Mouse (Mus musculus): Measurements from ENCODE around the gene Ugt1a5. TPM values are rescaled to one million over a fixed set of nuclear protein-coding genes. Genes with fewer than 3 reads are reported as not detected.

The Ugt1a5 gene
- total RNA-seq, 2 experiments from 2014 or later = not detected

Other genes with a start within 250 kb of the Ugt1a5 start
- 5.4 and 5.8 TPM in 2 replicates for gene Usp40, start 157.5 kb upstream of the Ugt1a5 start, total RNA-seq (2015; ENCODE audit: low replicate concordance)
- 1.2 and 2.2 TPM in 2 replicates for gene Usp40, start 157.5 kb upstream of the Ugt1a5 start, total RNA-seq (2017; ENCODE audit: low replicate concordance)
- not detected in 2 replicates for gene Ugt1a10, start 110.6 kb upstream of the Ugt1a5 start, total RNA-seq (2015; ENCODE audit: low replicate concordance)
- gene Ugt1a10, start 110.6 kb upstream of the Ugt1a5 start, total RNA-seq (2017; ENCODE audit: low replicate concordance) = not detected in 2 replicates
- not detected in 2 replicates for gene Ugt1a9, start 95.2 kb upstream of the Ugt1a5 start, total RNA-seq (2015; ENCODE audit: low replicate concordance)
- gene Ugt1a9, start 95.2 kb upstream of the Ugt1a5 start, total RNA-seq (2017; ENCODE audit: low replicate concordance) = not detected in 2 replicates
- not detected in 2 replicates for gene Ugt1a8, start 78.2 kb upstream of the Ugt1a5 start, total RNA-seq (2015; ENCODE audit: low replicate concordance)
- gene Ugt1a8, start 78.2 kb upstream of the Ugt1a5 start, total RNA-seq (2017; ENCODE audit: low replicate concordance) = not detected in 2 replicates
- 4.0 and 7.5 TPM in 2 replicates for gene Ugt1a7c, start 71.0 kb upstream of the Ugt1a5 start, total RNA-seq (2015; ENCODE audit: low replicate concordance)
- 3.6 and 11.5 TPM in 2 replicates for gene Ugt1a7c, start 71.0 kb upstream of the Ugt1a5 start, total RNA-seq (2017; ENCODE audit: low replicate concordance)
- gene Ugt1a6b, start 62.8 kb upstream of the Ugt1a5 start, total RNA-seq (2015; ENCODE audit: low replicate concordance) = not detected in 2 replicates
- gene Ugt1a6b, start 62.8 kb upstream of the Ugt1a5 start, total RNA-seq (2017; ENCODE audit: low replicate concordance) = not detected in 2 replicates
- gene Ugt1a6a, start 31.2 kb upstream of the Ugt1a5 start, total RNA-seq (2015; ENCODE audit: low replicate concordance) = 1.8 and 5.9 TPM in 2 replicates
- 0.26 TPM in 1 of 2 replicates, not detected in the other for gene Ugt1a6a, start 31.2 kb upstream of the Ugt1a5 start, total RNA-seq (2017; ENCODE audit: low replicate concordance)
- 1.1 TPM in 1 of 2 replicates, not detected in the other for gene Ugt1a2, start 34.6 kb downstream of the Ugt1a5 start, total RNA-seq (2015; ENCODE audit: low replicate concordance)
- gene Ugt1a2, start 34.6 kb downstream of the Ugt1a5 start, total RNA-seq (2017; ENCODE audit: low replicate concordance) = not detected in 2 replicates
- 49.0 and 58.7 TPM in 2 replicates for gene Dnajb3, start 39.8 kb downstream of the Ugt1a5 start, total RNA-seq (2015; ENCODE audit: low replicate concordance)
- gene Dnajb3, start 39.8 kb downstream of the Ugt1a5 start, total RNA-seq (2017; ENCODE audit: low replicate concordance) = 8.7 and 28.2 TPM in 2 replicates
- gene Ugt1a1, start 45.9 kb downstream of the Ugt1a5 start, total RNA-seq (2015; ENCODE audit: low replicate concordance) = 0.72 TPM in 1 of 2 replicates, not detected in the other
- 3.9 TPM in 1 of 2 replicates, not detected in the other for gene Ugt1a1, start 45.9 kb downstream of the Ugt1a5 start, total RNA-seq (2017; ENCODE audit: low replicate concordance)
- gene Mroh2a, start 61.0 kb downstream of the Ugt1a5 start, total RNA-seq (2015; ENCODE audit: low replicate concordance) = not detected in 2 replicates
- 0.30 and 0.64 TPM in 2 replicates for gene Mroh2a, start 61.0 kb downstream of the Ugt1a5 start, total RNA-seq (2017; ENCODE audit: low replicate concordance)
- 297 and 306 TPM in 2 replicates for gene Hjurp, start 111.6 kb downstream of the Ugt1a5 start, total RNA-seq (2015; ENCODE audit: low replicate concordance)
- 349 and 388 TPM in 2 replicates for gene Hjurp, start 111.6 kb downstream of the Ugt1a5 start, total RNA-seq (2017; ENCODE audit: low replicate concordance)
- not detected in 2 replicates for gene Trpm8, start 111.6 kb downstream of the Ugt1a5 start, total RNA-seq (2015; ENCODE audit: low replicate concordance)
- not detected in 2 replicates for gene Trpm8, start 111.6 kb downstream of the Ugt1a5 start, total RNA-seq (2017; ENCODE audit: low replicate concordance)
- gene Spp2, start 240.9 kb downstream of the Ugt1a5 start, total RNA-seq (2015; ENCODE audit: low replicate concordance) = not detected in 2 replicates
- gene Spp2, start 240.9 kb downstream of the Ugt1a5 start, total RNA-seq (2017; ENCODE audit: low replicate concordance) = not detected in 2 replicates